Mouse (Mus musculus) hindbrain, embryonic 15.5 days (tissue): ENCODE measurements around the gene Clec1b. TPM values are rescaled to one million over a fixed set of nuclear protein-coding genes. Genes with fewer than 3 reads are reported as not detected.

Source experiments
- ATAC-seq: fragments of 200-750 bp; cut with Nextera tagmentation; 2 replicates; pipeline ENCODE4 v1.8.0; 2017; ENCODE audit warnings: low read depth, moderate number of reproducible peaks, moderate TSS enrichment; ENCODE audit not compliant: low FRiP score
- H3K27ac ChIP-seq: fragments of 300-500 bp; sonication (generic); replicated peaks from 2 replicates; pipeline ENCODE4 v1.5.1; 2015; ENCODE audit warnings: mild to moderate bottlenecking, inconsistent platforms
- H3K27me3 ChIP-seq: fragments of 300-500 bp; sonication (generic); 2 replicates; pipeline ENCODE4 v1.6.1; 2015; ENCODE audit warnings: control low read depth, inconsistent platforms
- H3K36me3 ChIP-seq: fragments of 300-500 bp; sonication (generic); 2 replicates; pipeline ENCODE4 v1.6.1; 2015; ENCODE audit warnings: control low read depth, inconsistent platforms
- H3K4me1 ChIP-seq: fragments of 300-500 bp; sonication (generic); replicated peaks from 2 replicates; pipeline ENCODE4 v1.6.1; 2015; ENCODE audit warnings: control low read depth, inconsistent platforms
- H3K4me2 ChIP-seq: fragments of 300-500 bp; sonication (generic); 2 replicates; pipeline ENCODE4 v1.6.1; 2015; ENCODE audit warnings: moderate library complexity, mild to moderate bottlenecking, inconsistent platforms
- H3K4me3 ChIP-seq: fragments of 300-500 bp; sonication (generic); 2 replicates; pipeline ENCODE4 v1.5.1; 2015; ENCODE audit warnings: mild to moderate bottlenecking, inconsistent platforms
- H3K9ac ChIP-seq: fragments of 300-500 bp; sonication (generic); 2 replicates; pipeline ENCODE4 v1.6.1; 2015; ENCODE audit warnings: inconsistent platforms
- H3K9me3 ChIP-seq: fragments of 300-500 bp; sonication (generic); 2 replicates; pipeline ENCODE4 v1.6.1; 2016; ENCODE audit warnings: control low read depth, inconsistent platforms
- WGBS: fragments of 180-500 bp; shearing (Covaris S2); methylation state at CpG from one replicate; pipeline ENCODE4 v1.1.7; 2015; 5-methylcytosine and 5-hydroxymethylcytosine counted together
- polyA plus RNA-seq: library from polyadenylated mRNA; unstranded; fragments of >200 nt; fragmentation: Nextera tagmentation; extraction: Ambion mirVana; gene quantifications from 2 replicates; pipeline ENCODE4 v1.2.1, GENCODE M21; 2015

Gene Clec1b
- polyA plus RNA-seq = 1.0 and 1.2 TPM in 2 replicates

- Histone ChIP-seq H3K9ac (no peak within 1 kb of the TSS), H3K36me3 (no peaks in the 10 kb centered on the region), H3K4me3 (no peak within 1 kb of the TSS), H3K4me1 (no peaks in the 10 kb centered on the region), H3K4me2 (no peak within 1 kb of the TSS), H3K27ac (no peak within 1 kb of the TSS), H3K27me3 (no peaks in the 10 kb centered on the region), H3K9me3 (no peaks in the 10 kb centered on the region)
- WGBS = 88% methylated on average over 8 of the region's 8 CpGs
- ATAC-seq = no peak
Measured at GRCm38 (mm10) chr6:129396997-129397396, at the start of gene Clec1b. Clec1b (plus strand) TSS chr6:129397297.

GRCm38 (mm10) chr6:129349524-129350352, 47.4 kb upstream of the Clec1b start:
- Histone ChIP-seq H3K4me1 (no peaks in the 10 kb centered on the region), H3K27ac (no peak overlapping the region), H3K9ac (no peak overlapping the region), H3K9me3 (0 out of 2 replicates have a peak, but pooled peaks cover 4% of the 10 kb centered on the region), H3K36me3 (no peaks in the 10 kb centered on the region), H3K4me2 (no peak overlapping the region), H3K4me3 (no peak overlapping the region), H3K27me3 (no peaks in the 10 kb centered on the region)
- ATAC-seq = no peak
- 61% methylated on average over 4 of the region's 4 CpGs for WGBS

DNA sequence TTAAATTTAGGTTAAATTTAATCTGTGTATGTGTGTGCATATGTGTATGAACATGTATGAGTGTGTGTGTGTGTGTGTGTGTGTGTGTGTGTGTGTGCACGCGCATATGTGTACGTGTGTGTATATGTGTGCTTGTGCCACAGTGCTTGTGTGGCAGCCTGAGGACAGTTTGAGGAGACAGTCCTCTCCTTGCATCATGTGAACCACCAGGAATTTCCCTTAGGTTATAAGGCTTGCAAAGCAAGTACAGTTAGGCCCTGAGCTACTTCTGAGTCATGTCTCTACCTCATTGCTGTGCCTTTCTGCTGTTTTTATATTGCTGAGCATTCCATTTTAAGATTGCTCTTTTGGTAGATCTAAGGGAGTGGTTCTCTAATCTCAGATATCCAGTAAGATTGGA, 46.0 kb upstream of the Clec1b start:
- 100% methylated on average over 3 of the region's 3 CpGs for WGBS

GRCm38 (mm10) chr6:129355774-129356173, 41.3 kb upstream of the Clec1b start:
- Histone ChIP-seq H3K9me3 (no peaks in the 10 kb centered on the region), H3K27me3 (no peaks in the 10 kb centered on the region), H3K27ac (no peak overlapping the region), H3K4me2 (no peak overlapping the region), H3K4me3 (no peak overlapping the region), H3K9ac (no peak overlapping the region), H3K4me1 (no peaks in the 10 kb centered on the region), H3K36me3 (no peaks in the 10 kb centered on the region)
- WGBS = 100% methylated on average over 2 of the region's 2 CpGs
- ATAC-seq = no peak

More for the DNA sequence above, 46.0 kb upstream of the Clec1b start:
- H3K36me3 ChIP-seq = no peaks in the 10 kb centered on the region
- no peaks in the 10 kb centered on the region for H3K4me1 ChIP-seq
- no peak overlapping the region for H3K4me2 ChIP-seq
- 0 out of 2 replicates have a peak, but pooled peaks cover 4% of the 10 kb centered on the region for H3K9me3 ChIP-seq
- H3K27ac ChIP-seq = no peak overlapping the region
- H3K9ac ChIP-seq = no peak overlapping the region
- ATAC-seq = no peak
- H3K4me3 ChIP-seq = no peak overlapping the region
- H3K27me3 ChIP-seq = no peaks in the 10 kb centered on the region

- no peaks in the 10 kb centered on the region for H3K9me3 ChIP-seq
- no peak overlapping the region for H3K4me3 ChIP-seq
- H3K27ac ChIP-seq = no peak overlapping the region
- no peaks in the 10 kb centered on the region for H3K27me3 ChIP-seq
- no peaks in the 10 kb centered on the region for H3K36me3 ChIP-seq
- H3K9ac ChIP-seq = no peak overlapping the region
- no peaks in the 10 kb centered on the region for H3K4me1 ChIP-seq
- no peak for ATAC-seq
- no peak overlapping the region for H3K4me2 ChIP-seq
Measured at GRCm38 (mm10) chr6:129356430-129356829, 40.7 kb upstream of the Clec1b start.

- Histone ChIP-seq H3K4me3 (no peak overlapping the region), H3K36me3 (no peaks in the 10 kb centered on the region), H3K27ac (no peak overlapping the region), H3K9ac (no peak overlapping the region), H3K27me3 (no peaks in the 10 kb centered on the region), H3K9me3 (no peaks in the 10 kb centered on the region), H3K4me2 (no peak overlapping the region), H3K4me1 (no peaks in the 10 kb centered on the region)
- WGBS = 94% methylated on average over 2 of the region's 2 CpGs
- ATAC-seq = no peak
Measured at GRCm38 (mm10) chr6:129359515-129359914, 37.6 kb upstream of the Clec1b start.

DNA sequence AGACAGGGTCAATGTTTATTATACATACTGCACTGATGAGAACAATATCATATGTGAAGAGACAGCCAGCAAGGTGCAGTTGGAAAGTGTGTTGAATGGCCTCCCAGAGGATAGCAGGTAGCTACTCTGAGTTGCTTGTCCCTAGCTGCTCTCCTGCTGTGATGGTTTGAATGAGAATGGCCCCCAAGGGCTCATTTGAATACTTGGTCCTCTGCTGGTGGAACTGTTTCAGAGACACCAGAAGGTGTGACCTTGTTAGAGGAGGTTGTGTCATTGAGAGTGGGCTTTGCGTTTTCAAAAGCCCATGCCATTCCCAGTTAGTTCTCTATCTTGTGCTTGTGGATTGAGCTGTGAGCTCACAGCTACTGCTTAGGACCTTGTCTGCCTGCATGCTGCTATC, 33.2 kb upstream of the Clec1b start:
- Histone ChIP-seq H3K27ac (no peak overlapping the region), H3K27me3 (no peaks in the 10 kb centered on the region), H3K9ac (no peak overlapping the region), H3K4me2 (no peak overlapping the region), H3K36me3 (no peaks in the 10 kb centered on the region), H3K9me3 (no peaks in the 10 kb centered on the region), H3K4me1 (no peaks in the 10 kb centered on the region), H3K4me3 (no peak overlapping the region)
- no peak for ATAC-seq
- 30% methylated on average over 1 of the region's 1 CpGs for WGBS

DNA sequence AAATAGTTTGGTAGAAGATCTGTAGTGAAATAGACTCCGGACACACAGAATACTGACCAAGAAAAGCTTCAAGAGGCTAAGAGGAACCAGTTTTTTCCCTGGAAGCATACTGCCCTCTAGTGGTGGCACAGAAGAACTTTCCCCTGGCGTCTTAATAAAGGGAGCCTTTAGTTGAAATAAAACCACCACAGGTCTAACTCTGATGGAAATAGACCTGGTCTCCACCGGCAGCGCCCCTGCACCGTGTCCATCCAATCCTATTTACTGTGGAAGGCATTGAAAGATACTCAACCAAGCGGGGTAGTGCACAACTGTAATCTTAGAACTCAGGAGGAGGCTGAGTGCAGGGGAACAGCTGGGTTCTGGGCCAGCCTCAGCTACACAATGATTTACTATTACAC, 31.1 kb upstream of the Clec1b start:
- Histone ChIP-seq H3K4me3 (no peak overlapping the region), H3K9me3 (no peaks in the 10 kb centered on the region), H3K36me3 (no peaks in the 10 kb centered on the region), H3K4me1 (no peaks in the 10 kb centered on the region), H3K4me2 (no peak overlapping the region), H3K9ac (no peak overlapping the region), H3K27me3 (no peaks in the 10 kb centered on the region), H3K27ac (no peak overlapping the region)
- 18% methylated on average over 6 of the region's 6 CpGs for WGBS
- ATAC-seq = peak; percentile 64

GRCm38 (mm10) chr6:129369374-129370132, 27.5 kb upstream of the Clec1b start:
- Histone ChIP-seq H3K4me1 (no peaks in the 10 kb centered on the region), H3K4me2 (no peak overlapping the region), H3K27me3 (no peaks in the 10 kb centered on the region), H3K9me3 (no peaks in the 10 kb centered on the region), H3K9ac (no peak overlapping the region), H3K4me3 (no peak overlapping the region), H3K27ac (no peak overlapping the region), H3K36me3 (no peaks in the 10 kb centered on the region)
- WGBS = 74% methylated on average over 7 of the region's 7 CpGs
- ATAC-seq = no peak

DNA sequence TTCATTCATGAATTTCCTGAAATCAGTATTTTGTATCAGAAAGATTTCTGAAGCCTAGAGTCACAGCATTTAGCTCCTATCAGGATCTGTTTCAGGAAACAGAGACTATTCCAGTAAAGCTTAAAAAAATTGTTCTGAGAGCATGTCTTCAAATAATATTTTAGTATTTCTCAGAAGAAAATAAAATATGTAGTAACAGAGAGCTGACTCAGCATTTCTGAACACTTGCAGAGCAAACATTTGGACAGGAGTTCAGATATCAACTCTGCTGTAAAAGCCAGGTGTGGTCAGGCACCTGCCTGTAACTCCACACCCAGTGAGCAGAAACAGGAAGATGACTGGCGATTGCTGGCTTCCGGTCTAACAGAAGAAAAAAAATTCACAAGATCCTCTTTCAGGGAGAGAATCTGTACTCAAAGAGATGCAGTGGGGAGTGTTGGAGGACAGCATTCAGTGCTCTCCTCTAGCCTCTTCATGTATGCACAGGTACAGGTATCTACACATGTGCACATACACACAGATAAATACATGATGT, 22.1 kb upstream of the Clec1b start:
- ATAC-seq = no peak
- WGBS = 94% methylated on average over 2 of the region's 2 CpGs
- Histone ChIP-seq H3K27me3 (no peaks in the 10 kb centered on the region), H3K9ac (no peak overlapping the region), H3K27ac (no peak overlapping the region), H3K4me3 (no peak overlapping the region), H3K9me3 (no peaks in the 10 kb centered on the region), H3K36me3 (no peaks in the 10 kb centered on the region), H3K4me1 (no peaks in the 10 kb centered on the region), H3K4me2 (no peak overlapping the region)

- Histone ChIP-seq H3K4me3 (no peak overlapping the region), H3K4me2 (no peak overlapping the region), H3K36me3 (no peaks in the 10 kb centered on the region), H3K4me1 (no peaks in the 10 kb centered on the region), H3K9me3 (no peaks in the 10 kb centered on the region), H3K27me3 (no peaks in the 10 kb centered on the region), H3K27ac (no peak overlapping the region), H3K9ac (no peak overlapping the region)
- 42% methylated on average over 4 of the region's 4 CpGs for WGBS
- ATAC-seq = peak; percentile 54
Measured at GRCm38 (mm10) chr6:129380454-129380853, 16.6 kb upstream of the Clec1b start.

GRCm38 (mm10) chr6:129381736-129382135, 15.4 kb upstream of the Clec1b start:
- Histone ChIP-seq H3K4me3 (no peak overlapping the region), H3K27ac (no peak overlapping the region), H3K4me2 (no peak overlapping the region), H3K36me3 (no peaks in the 10 kb centered on the region), H3K9me3 (no peaks in the 10 kb centered on the region), H3K4me1 (no peaks in the 10 kb centered on the region), H3K27me3 (no peaks in the 10 kb centered on the region), H3K9ac (no peak overlapping the region)
- WGBS = 88% methylated on average over 1 of the region's 1 CpGs
- no peak for ATAC-seq
